Mouse (Mus musculus): ENCODE results near the gene Xlr4c.
A peak's percentile ranks its signal among the peaks of the same experiment; 100 is the strongest.
"Not testable (repeated sequence)": the region's sequence is repeated elsewhere in the genome, so short reads cannot be mapped to it uniquely, and the experiment has no call there.

Gene Xlr4c

GRCm38 (mm10) chrX:73242821-73243325, at the start of gene Xlr4c:
Gene Xlr4c, minus strand, starts transcription at chrX:73243130.
- DNase-seq (ENCODE audit: inconsistent ontology term): not testable (repeated sequence)

DNA sequence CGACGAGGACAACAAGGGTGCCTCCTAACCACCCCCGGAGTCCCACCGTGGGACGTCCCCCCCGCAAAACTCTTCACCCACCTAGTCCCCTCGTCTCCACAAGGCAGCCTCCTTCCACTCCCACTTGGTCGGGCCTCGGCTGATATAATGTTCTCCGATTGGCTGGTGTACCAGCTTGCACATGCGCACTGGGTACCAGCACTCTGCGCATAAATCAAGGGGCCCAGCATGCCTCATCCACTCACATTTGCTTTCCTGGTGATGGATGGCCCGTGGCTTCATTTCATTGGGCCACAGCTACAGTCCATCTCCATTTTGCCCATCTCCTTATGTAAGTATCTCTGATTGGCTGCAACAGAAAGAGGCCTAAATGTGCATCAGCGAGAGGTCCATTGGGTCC, 22.3 kb upstream of the Xlr4c start, which contains the start of gene Xlr3c:
Gene Xlr3c (minus strand): TSS at position 121 of the 400 bp plus-strand sequence.
- not testable (repeated sequence) for DNase-seq (ENCODE audit: inconsistent ontology term)

- DNase-seq (ENCODE audit: inconsistent ontology term): not testable (repeated sequence)
These were observed 19.5 kb upstream of the Xlr4c start for GRCm38 (mm10) chrX:73262428-73262827.

- DNase-seq (ENCODE audit: inconsistent ontology term): peak; percentile 6
These were observed 13.6 kb downstream of the Xlr4c start for GRCm38 (mm10) chrX:73229288-73229687.

GRCm38 (mm10) chrX:73228606-73229214, 14.2 kb downstream of the Xlr4c start:
- no peak for DNase-seq (ENCODE audit: inconsistent ontology term)

DNA sequence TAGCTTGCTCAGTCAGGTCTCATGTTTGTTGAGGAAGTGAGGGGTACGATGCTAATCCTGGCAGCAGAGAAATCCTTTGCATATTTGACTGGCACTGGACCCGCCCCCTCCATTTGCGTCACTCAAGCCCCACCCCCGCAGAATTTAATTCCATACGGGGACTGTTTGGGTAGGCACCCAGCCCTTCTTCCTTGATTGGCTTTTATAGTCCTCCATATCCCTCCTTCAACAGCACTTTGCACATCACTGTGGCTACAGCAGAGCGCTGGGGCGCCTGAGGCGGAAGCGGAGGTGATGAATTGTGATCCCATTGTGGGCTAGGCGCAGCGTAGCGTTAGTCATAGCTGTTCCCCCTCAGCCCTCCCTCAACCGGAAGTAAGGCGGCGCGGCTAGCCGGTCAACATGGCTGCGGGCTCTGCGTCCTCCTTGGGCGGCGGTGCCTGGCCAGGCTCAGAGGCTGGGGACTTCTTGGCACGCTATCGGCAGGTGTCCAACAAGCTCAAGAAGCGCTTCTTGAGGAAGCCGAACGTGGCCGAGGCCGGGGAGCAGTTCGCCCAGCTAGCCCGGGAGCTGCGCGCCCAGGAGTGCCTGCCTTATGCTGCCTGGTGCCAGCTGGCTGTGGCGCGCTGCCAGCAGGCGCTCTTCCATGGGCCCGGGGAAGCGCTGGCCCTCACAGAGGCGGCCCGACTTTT, 14.9 kb downstream of the Xlr4c start, which contains the start of gene F8a:
Gene F8a (plus strand): TSS at position 378 of the 692 bp plus-strand sequence.
- DNase-seq (ENCODE audit: inconsistent ontology term): peak; percentile 91

- DNase-seq (ENCODE audit: inconsistent ontology term): no peak
These were observed 17.6 kb downstream of the Xlr4c start for GRCm38 (mm10) chrX:73225365-73225764.

GRCm38 (mm10) chrX:73213819-73214564, 28.9 kb downstream of the Xlr4c start, which contains the start of gene Xlr4b:
Gene Xlr4b, plus strand, starts transcription at chrX:73214333.
- not testable (repeated sequence) for DNase-seq (ENCODE audit: inconsistent ontology term)

DNA sequence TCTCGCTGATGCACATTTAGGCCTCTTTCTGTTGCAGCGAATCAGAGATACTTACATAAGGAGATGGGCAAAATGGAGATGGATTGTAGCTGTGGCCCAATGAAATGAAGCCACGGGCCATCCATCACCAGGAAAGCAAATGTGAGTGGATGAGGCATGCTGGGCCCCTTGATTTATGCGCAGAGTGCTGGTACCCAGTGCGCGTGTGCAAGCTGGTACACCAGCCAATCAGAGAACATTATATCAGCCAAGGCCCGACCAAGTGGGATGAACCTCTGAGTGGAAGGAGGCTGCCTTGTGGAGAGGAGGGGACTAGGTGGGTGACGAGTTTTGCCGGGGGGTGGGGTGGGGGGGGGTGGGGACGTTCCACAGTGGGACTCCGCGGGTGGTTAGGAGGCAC, 51.0 kb downstream of the Xlr4c start, which contains the start of gene Xlr3b:
Gene Xlr3b (plus strand): TSS at position 274 of the 400 bp plus-strand sequence.
- not testable (repeated sequence) for DNase-seq (ENCODE audit: inconsistent ontology term)

All from Muller cell, postnatal 12 days (primary cell).